Mouse (Mus musculus) thymus, adult 2 months (tissue): ENCODE data around the gene Arfip1. TPM values are rescaled to one million over a fixed set of nuclear protein-coding genes. Genes with fewer than 3 reads are reported as not detected.
A peak's percentile ranks its signal among the peaks of the same experiment; 100 is the strongest.

Source experiments
- DNase-seq: peaks from one replicate; pipeline ENCODE4 v3.0.0; 2021
- H3K27ac ChIP-seq: fragments of 200-500 bp; 2 replicates; pipeline ENCODE4 v1.5.1; 2012; ENCODE audit warnings: low read length, control low read depth; ENCODE audit not compliant: control insufficient read depth, insufficient read depth
- H3K27me3 ChIP-seq: fragments of 200-500 bp; 2 replicates; pipeline ENCODE4 v1.6.1; 2012; ENCODE audit warnings: mild to moderate bottlenecking, low read length, moderate library complexity, mixed read lengths; ENCODE audit not compliant: control insufficient read depth, insufficient read depth
- H3K36me3 ChIP-seq: fragments of 200-500 bp; 2 replicates; pipeline ENCODE4 v1.6.1; 2012; ENCODE audit warnings: mild to moderate bottlenecking, low read length, moderate library complexity; ENCODE audit not compliant: control insufficient read depth, insufficient read depth
- H3K4me1 ChIP-seq: fragments of 200-500 bp; replicated peaks from 2 replicates; pipeline ENCODE4 v1.6.1; 2012; ENCODE audit warnings: low read length; ENCODE audit not compliant: control insufficient read depth, insufficient read depth
- H3K4me3 ChIP-seq: fragments of 200-500 bp; 2 replicates; pipeline ENCODE4 v1.5.1; 2012; ENCODE audit warnings: mild to moderate bottlenecking, low read length, control low read depth, moderate library complexity; ENCODE audit not compliant: control insufficient read depth, insufficient read depth
- CTCF ChIP-seq: fragments of 200-500 bp; IDR thresholded peaks from 2 replicates; pipeline ENCODE4 v1.5.1; 2012; ENCODE audit warnings: mild to moderate bottlenecking, control low read depth, low read length, moderate library complexity, borderline replicate concordance; ENCODE audit not compliant: control insufficient read depth, poor library complexity, insufficient read depth; ENCODE audit errors: extremely low read depth
- POLR2A ChIP-seq: fragments of 200-500 bp; IDR thresholded peaks from 2 replicates; pipeline ENCODE4 v1.6.1; 2012; ENCODE audit warnings: mild to moderate bottlenecking, low read length, control low read depth, moderate library complexity; ENCODE audit not compliant: control insufficient read depth, poor library complexity, insufficient read depth; ENCODE audit errors: extremely low read depth
- WGBS: fragments of 180-500 bp; shearing (Covaris S2); methylation state at CpG from one replicate; pipeline ENCODE4 v1.1.7; 2018; 5-methylcytosine and 5-hydroxymethylcytosine counted together
- polyA plus RNA-seq: library from polyadenylated mRNA; depleted of rRNA; stranded (reverse); fragments of >200 nt; gene quantifications from 2 replicates; pipeline ENCODE4 v1.2.3, GENCODE M21; 2012

The Arfip1 gene
- polyA plus RNA-seq, 1 experiment: 10.1 TPM

DNA sequence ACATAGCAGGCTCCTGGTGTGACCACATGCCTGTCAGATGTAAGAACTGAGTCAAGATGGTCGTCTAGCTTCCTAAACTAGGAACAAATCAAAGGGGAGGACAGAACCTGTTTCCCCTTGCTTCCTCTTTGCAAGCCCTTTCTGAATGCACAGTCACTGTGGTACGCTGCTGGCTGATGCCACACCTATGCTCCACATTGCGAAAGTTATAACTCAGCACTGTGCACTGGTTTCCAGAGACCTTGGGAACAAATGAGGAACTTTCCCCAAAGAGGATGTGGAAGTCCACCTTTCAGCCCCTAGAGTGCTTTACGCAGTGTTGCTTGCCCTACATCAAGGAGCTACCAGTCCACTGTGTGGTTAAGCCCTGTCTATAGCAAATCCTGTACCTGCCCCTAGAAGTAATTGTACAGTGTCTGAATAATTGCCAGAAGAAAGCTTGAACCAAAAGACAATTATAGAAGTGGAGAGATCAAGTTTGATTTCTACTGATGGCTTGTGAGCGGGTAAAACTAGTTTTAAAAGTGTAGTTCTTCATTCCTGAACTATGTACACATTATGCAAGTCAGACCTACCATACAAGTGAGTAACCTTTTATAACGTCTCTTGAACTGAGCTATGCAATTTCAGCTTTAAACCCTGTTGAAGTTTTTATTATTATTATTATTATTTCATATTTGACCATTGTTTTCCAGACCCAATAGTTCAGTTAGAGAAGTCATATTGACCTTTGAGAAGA is 15.7 kb upstream of the Arfip1 start:
- WGBS: 73% methylated on average over 6 of the region's 6 CpGs
- H3K27ac ChIP-seq: no peak overlapping the region
- peaks cover 10% of the 10 kb centered on the region for H3K4me1 ChIP-seq
- H3K36me3 ChIP-seq: no peaks in the 10 kb centered on the region
- TF ChIP-seq POLR2A: no peak
- no peak for TF ChIP-seq CTCF
- no peak overlapping the region for H3K4me3 ChIP-seq
- H3K27me3 ChIP-seq: no peaks in the 10 kb centered on the region
- no peak for DNase-seq

DNA sequence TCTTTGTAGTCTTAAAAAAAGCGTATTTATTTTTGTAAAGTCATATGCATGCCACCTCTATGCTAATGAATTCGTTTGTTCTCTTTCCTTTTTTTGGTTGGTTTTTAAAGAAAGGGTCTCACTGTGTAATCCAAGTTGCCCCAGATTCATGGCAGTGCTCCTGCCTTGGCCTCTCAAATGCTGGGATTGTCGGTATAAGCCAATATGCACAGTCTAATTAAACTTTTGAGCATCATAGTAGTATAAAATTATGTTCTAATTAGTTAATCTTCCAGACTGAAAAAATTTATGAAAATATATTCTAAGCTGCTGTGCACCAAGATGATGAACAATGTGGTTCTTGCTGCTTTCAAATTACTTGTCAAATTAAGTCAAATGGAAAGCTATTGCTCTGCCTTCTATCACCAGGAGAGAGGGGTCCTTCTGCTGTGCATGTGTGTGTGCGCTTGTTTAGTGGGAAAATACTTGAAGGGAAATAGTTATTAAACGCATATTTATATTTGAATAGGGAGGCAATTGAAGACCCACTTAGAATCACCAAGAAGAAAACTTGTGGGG is 13.3 kb upstream of the Arfip1 start:
- Histone ChIP-seq H3K27me3 (no peaks in the 10 kb centered on the region), H3K36me3 (no peaks in the 10 kb centered on the region), H3K4me3 (no peak overlapping the region), H3K4me1 (peaks cover 10% of the 10 kb centered on the region), H3K27ac (no peak overlapping the region)
- WGBS: 44% methylated on average over 5 of the region's 5 CpGs
- no peak for TF ChIP-seq POLR2A
- TF ChIP-seq CTCF: no peak
- no peak for DNase-seq

DNA sequence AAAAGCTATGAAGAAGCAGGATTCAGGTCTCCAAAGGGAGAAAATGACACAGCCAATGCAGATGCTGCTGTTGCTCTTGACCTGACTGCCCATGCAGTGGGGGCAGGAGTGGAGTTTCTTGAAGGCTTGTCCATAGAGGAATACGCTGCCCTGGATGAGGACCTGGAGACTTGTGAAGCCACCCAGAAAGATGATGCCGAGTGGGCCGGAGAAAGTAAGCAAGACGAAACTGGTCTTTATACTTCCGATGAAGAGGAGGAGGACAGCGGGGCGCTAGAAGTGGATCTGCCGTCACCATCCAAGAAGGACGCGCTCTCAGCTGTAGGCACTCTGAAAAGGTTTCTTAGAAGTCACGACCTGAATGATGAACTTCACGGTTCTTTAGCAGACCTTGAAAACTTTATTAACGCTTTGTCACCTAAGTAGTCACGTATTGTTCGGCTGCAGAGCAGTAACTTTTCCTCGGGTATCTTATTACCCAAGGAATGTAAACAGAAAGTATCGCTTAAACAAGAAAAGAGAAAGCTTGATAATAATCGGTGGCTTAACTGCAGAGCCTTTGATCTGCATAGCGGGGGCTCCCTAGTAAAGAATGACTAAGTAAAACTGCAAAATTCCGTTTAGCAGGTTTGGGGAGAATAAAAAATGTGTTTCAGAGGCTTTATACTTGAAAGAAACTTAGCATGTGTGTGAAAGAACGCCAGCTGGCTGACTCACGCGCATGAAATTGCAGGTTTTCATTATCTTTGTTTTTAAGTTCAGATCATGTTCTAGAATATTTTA is 12.7 kb upstream of the Arfip1 start:
- no peak for TF ChIP-seq CTCF
- no peak for TF ChIP-seq POLR2A
- Histone ChIP-seq H3K4me3 (peak overlapping the region; percentile 31), H3K4me1 (peaks cover 10% of the 10 kb centered on the region), H3K36me3 (no peaks in the 10 kb centered on the region), H3K27ac (no peak overlapping the region; the same call in 1 of the 2 replicates), H3K27me3 (no peaks in the 10 kb centered on the region)
- peak; percentile 19 for DNase-seq
- WGBS: 7% methylated on average over 23 of the region's 23 CpGs

DNA sequence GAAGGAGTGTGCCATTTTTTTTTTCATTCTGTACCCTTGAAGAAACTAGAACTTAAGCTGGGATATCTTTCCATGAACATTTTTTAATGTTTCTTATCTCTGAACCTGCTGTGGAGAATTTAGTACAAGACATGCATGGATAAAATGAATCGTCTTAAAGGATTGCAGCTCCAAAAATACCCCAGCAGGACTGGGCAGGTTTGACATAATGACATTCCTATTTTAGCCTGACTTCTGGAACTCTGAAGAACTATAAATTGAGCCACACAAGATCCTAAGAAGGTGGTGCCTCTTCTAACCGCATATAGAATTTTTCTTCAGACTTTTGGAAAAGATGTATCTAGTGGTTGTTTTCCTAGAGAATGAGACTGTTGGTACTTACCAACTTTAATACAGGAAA is 10.8 kb upstream of the Arfip1 start, which contains the start of gene Tigd4:
TSS of gene Tigd4 (plus strand) at position 301 of the 400 bp plus-strand sequence.
- no peaks in the 10 kb centered on the region for H3K36me3 ChIP-seq
- no peak within 1 kb of the TSS for H3K4me3 ChIP-seq
- H3K27ac ChIP-seq: no peak within 1 kb of the TSS
- TF ChIP-seq CTCF (no peak), POLR2A (no peak)
- 93% methylated on average over 2 of the region's 2 CpGs for WGBS
- H3K4me1 ChIP-seq: peaks cover 10% of the 10 kb centered on the region
- no peak for DNase-seq
- no peaks in the 10 kb centered on the region for H3K27me3 ChIP-seq

DNA sequence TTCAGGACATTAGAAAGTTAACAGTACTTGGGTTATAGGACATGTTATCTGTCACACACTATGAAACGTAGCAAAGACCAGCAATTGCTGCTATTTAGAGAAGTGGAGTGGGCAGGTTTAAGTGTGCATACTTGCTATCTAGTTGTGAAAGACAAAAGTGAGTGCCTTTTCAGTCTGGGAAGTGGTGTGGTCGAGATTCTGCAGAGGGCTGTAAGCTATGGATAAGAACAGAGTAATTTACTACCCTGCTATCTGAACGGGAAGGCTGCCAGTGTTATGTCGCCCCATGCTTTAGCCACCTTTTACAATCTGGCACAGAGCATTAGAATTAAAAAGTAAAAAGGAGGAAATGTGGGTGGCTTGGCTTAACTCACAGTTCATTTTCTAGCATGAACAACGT is 4.3 kb upstream of the Arfip1 start:
- 60% methylated on average over 5 of the region's 5 CpGs for whole genome bisulfite sequencing
- TF ChIP-seq POLR2A (no peak), CTCF (no peak)
- no peak for DNase-seq
- Histone ChIP-seq H3K27ac (no peak overlapping the region), H3K4me1 (peaks cover 8% of the 10 kb centered on the region), H3K4me3 (no peak overlapping the region), H3K36me3 (no peaks in the 10 kb centered on the region), H3K27me3 (no peaks in the 10 kb centered on the region)

DNA sequence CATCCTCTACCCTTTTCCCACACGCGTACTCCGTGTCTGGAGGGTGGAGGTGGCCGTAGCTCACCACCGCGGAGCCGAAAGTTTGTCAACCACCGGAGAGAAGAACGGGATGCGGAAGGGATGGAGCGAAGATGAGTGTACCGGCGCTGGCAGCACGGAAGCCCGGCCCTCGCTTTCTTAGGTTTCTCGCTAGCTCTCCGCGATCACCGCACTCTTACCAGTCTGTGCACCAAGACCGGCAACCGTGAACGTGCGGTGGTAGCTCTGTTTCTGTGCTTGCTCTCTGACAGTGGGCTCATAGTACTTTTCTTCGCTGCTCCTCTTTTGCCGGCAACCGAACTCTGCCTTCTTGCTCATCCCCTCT is 470 bp upstream of the Arfip1 start:
- peaks cover 8% of the 10 kb centered on the region for H3K4me1 ChIP-seq
- under 1% methylated on average over 27 of the region's 27 CpGs for WGBS
- TF ChIP-seq POLR2A (0 out of 2 replicates have a peak, but pooled peaks have one; percentile 8), CTCF (0 out of 2 replicates have a peak, but pooled peaks have one; percentile 8)
- peak overlapping the region; percentile 65 for H3K4me3 ChIP-seq
- H3K36me3 ChIP-seq: no peaks in the 10 kb centered on the region
- DNase-seq: no peak
- no peaks in the 10 kb centered on the region for H3K27me3 ChIP-seq
- no peak overlapping the region for H3K27ac ChIP-seq
